Mouse (Mus musculus) E14TG2a.4 (cell line): ENCODE measurements around the gene Tmppe.

ENCODE experiments used
- H3K27me3 ChIP-seq: 2 replicates; pipeline ENCODE4 v1.6.1; 2014; ENCODE audit warnings: low read length, control low read depth; ENCODE audit not compliant: insufficient read depth
- H3K36me3 ChIP-seq: 2 replicates; pipeline ENCODE4 v1.6.1; 2014; ENCODE audit warnings: low read length, control low read depth; ENCODE audit not compliant: insufficient read depth
- H3K4me1 ChIP-seq: replicated peaks from 2 replicates; pipeline ENCODE4 v1.6.1; 2014; ENCODE audit warnings: low read depth, low read length, control low read depth
- H3K4me3 ChIP-seq: replicated peaks from 2 replicates; pipeline ENCODE4 v1.5.1; 2014; ENCODE audit warnings: mild to moderate bottlenecking, low read length
- H3K9me3 ChIP-seq: 2 replicates; pipeline ENCODE4 v1.6.1; 2014; ENCODE audit warnings: low read length, control low read depth
- CTCF ChIP-seq: conservative IDR thresholded peaks from 2 replicates; pipeline ENCODE4 v1.5.1; 2014; ENCODE audit warnings: low read length
- NANOG ChIP-seq: IDR thresholded peaks from 2 replicates; pipeline ENCODE4 v1.6.1; 2014; ENCODE audit warnings: borderline replicate concordance, low read length, mixed read lengths
- POU5F1 ChIP-seq: IDR thresholded peaks from 2 replicates; pipeline ENCODE4 v1.6.1; 2014; ENCODE audit warnings: low read length, borderline replicate concordance

Gene Tmppe

DNA sequence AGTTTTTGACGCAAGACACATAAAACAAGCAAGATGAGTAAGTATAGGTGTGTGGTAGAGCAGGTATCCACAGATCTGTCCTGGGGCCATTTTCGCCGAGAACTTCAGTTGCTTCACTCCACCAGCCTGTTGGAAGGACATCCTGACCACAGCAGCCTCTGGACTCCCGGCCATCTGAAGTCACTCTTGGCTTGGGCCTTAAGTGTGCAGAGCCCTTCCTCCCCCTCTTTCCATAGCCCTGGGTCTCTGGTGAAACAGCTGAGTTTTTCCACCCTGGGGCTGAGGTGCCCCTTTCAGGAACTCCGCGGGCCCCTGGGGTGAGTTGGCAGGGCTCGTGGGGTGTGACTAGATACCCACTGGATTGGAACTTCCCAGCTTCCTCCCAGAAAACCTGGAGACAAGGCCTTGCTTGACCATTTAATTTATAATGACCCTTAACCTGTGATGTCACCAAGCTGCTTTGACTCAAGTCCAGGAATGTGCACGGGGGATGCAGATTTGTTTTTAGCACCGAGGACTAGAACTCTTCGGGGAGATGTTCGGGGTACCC is 9.5 kb downstream of the Tmppe start:
- H3K4me1 ChIP-seq: peaks cover 10% of the 10 kb centered on the region; the same call in 1 of the 2 replicates
- TF ChIP-seq NANOG (no peak), CTCF (no peak), POU5F1 (no peak)

DNA sequence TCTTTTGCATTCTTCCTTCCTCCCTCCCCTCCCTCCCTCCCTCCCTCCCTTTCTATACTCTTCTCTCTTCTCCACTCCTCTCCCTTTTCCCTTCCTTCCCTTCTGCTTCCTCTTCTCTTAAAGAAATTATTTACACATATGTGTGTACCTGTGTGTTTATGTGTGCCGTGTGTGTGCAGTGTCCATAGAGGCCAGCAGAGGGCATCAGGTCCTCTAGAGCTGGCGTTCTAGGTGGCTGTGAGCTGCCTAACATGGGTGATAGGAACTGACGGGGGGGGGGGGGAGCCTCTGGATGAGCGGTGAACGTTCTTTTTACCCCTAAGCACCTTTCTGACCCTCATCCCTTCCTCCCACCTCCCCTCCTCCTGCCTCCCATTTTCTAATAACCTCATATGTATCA is 10.4 kb downstream of the Tmppe start:
- Histone ChIP-seq H3K9me3 (peaks cover 100% of the 10 kb centered on the region), H3K4me3 (peak overlapping the region; percentile 13; the same call in 1 of the 2 replicates), H3K27me3 (no peaks in the 10 kb centered on the region), H3K36me3 (peaks cover 98% of the 10 kb centered on the region), H3K4me1 (peaks cover 1% of the 10 kb centered on the region; the same call in 1 of the 2 replicates)
- no peak; the same call in 1 of the 2 replicates for TF ChIP-seq CTCF
- TF ChIP-seq POU5F1: no peak
- no peak for TF ChIP-seq NANOG

More for the DNA sequence above, 9.5 kb downstream of the Tmppe start:
- no peaks in the 10 kb centered on the region for H3K27me3 ChIP-seq
- no peak overlapping the region for H3K4me3 ChIP-seq
- H3K9me3 ChIP-seq: peaks cover 100% of the 10 kb centered on the region
- peaks cover 99% of the 10 kb centered on the region for H3K36me3 ChIP-seq

DNA sequence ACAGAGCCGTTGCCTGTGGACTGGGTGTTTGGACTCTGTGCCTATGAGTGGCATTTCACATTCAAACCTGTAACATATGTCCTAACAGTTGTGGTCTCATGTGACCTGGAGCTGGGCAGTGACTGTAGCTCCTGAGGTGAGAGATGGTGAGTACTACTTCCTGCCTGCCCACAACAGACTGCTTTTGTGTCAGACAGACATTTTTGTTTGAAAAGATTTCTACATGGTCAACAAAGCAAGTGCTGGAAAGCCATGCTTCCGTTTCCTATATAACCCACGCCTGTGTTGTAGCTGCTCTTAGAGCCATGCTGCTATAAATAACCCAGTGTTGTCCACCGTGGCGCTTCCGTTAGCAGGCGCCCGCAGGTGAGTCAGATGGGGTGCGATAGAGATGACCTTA is 11.5 kb downstream of the Tmppe start:
- Histone ChIP-seq H3K27me3 (no peaks in the 10 kb centered on the region), H3K4me3 (peak overlapping the region; percentile 13; the same call in 1 of the 2 replicates)
- TF ChIP-seq NANOG (no peak), POU5F1 (no peak)

DNA sequence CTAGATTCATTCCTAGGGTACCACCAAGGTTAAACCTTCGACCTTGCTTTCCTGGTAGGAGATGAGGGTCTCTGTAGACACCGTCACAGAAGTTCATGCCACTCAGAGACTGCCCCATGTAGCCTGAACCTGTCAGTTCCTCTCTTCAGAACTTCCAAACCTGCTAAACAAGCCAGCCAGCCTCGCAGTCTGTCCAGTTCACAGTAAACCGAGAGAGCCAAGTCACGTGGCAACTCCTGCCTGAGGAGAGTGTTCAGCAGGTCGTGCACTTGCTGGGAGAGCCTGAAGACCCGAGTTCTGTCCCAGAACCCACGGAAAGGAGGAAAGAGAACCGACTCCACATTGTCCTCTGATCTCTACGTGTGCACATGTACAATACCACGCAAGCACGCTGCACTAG is 13.0 kb downstream of the Tmppe start:
- no peaks in the 10 kb centered on the region for H3K4me1 ChIP-seq
- no peaks in the 10 kb centered on the region for H3K27me3 ChIP-seq
- 0 out of 2 replicates have a peak overlapping the region, but pooled peaks have one; percentile 8 for H3K4me3 ChIP-seq
- no peak for TF ChIP-seq POU5F1
- TF ChIP-seq NANOG: no peak
- no peak for TF ChIP-seq CTCF
- H3K9me3 ChIP-seq: peaks cover 100% of the 10 kb centered on the region
- peaks cover 91% of the 10 kb centered on the region for H3K36me3 ChIP-seq

More for the DNA sequence above, 11.5 kb downstream of the Tmppe start:
- peaks cover 98% of the 10 kb centered on the region for H3K36me3 ChIP-seq
- H3K4me1 ChIP-seq: no peaks in the 10 kb centered on the region
- H3K9me3 ChIP-seq: peaks cover 100% of the 10 kb centered on the region

DNA sequence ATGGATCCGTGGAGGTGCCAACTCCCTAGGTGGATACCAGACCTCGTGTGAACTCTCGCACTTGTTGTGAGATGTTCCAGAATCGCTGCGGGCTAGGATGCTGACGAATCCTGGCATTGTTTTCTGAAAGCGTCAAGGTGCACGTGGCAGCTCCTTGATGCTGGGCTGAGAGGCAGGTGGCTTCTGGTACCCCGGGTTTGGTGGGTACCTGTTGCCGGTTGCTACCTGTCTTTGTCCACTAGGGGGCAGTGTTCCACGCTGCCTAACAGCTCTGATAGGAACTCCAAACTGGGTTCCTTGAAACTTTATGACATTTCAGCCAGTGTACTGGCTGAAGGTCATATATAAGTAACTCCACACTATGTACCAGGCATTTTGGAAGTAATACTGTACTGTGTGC is 14.8 kb downstream of the Tmppe start:
- peaks cover 90% of the 10 kb centered on the region for H3K36me3 ChIP-seq
- H3K4me3 ChIP-seq: peak overlapping the region; percentile 8; the same call in 1 of the 2 replicates
- H3K4me1 ChIP-seq: no peaks in the 10 kb centered on the region
- no peaks in the 10 kb centered on the region for H3K27me3 ChIP-seq
- TF ChIP-seq CTCF: peak; percentile 35
- TF ChIP-seq NANOG: no peak
- H3K9me3 ChIP-seq: peaks cover 100% of the 10 kb centered on the region

DNA sequence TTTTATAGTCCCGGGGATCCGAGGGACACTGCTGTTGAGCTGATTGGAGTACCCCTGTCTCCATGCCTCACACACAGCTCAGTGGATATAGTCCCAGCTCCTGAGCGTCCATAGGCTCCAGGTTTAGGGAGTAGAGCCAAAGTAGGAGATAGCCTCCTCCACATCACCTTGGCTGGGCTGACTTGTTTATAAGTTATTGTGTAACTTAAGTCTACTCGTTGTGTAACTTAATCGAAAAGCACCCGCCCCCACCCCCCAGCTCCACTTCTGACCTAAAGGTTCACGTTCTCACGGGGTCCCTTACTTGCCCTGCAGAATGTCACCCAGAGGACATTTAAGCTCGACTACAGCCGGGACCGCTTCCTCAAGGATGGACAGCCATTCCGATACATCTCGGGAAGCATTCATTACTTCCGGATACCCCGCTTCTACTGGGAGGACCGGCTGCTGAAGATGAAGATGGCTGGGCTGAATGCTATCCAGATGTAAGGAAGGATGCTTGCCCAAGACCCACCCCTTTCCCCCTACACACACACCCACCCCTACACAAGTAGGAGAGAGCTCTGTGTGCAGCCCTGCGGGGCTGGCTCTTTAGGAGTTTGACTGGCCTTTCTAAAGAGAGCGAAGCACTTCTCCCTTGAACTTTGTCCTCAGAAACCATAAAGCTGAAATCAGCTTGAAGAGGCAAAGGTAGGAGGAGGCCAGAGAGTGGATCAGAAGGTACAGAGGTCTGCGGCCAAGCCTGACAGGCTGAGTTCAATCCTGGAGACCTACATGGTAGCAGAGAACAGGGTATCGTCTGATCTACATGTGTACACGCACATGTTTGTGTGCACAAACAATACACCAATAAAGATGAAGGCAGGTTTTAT is 16.0 kb downstream of the Tmppe start:
- H3K27me3 ChIP-seq: no peaks in the 10 kb centered on the region
- H3K4me3 ChIP-seq: peak overlapping the region; percentile 20; the same call in 1 of the 2 replicates
- H3K4me1 ChIP-seq: no peaks in the 10 kb centered on the region
- no peak for TF ChIP-seq CTCF
- no peak for TF ChIP-seq NANOG
- no peak for TF ChIP-seq POU5F1
- peaks cover 97% of the 10 kb centered on the region for H3K9me3 ChIP-seq
- H3K36me3 ChIP-seq: peaks cover 90% of the 10 kb centered on the region

DNA sequence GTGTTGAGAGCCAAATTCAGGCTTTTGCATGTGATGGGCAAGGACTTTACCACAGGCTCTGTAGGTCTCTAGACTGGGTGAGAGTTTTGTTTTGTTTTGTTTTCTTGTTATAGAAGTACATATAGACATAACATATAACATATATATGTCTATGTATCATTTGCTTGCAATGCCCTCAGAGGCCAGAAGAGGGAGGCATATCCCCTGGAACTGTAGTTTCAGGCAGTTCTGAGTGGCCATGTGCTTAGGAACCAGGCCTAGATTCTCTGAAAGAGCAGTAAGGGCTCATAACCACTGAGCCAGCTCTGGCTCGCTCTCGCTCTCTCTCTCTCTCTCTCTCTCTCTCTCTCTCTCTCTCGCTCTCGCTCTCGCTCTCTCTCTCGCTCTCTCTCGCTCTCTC is 17.3 kb downstream of the Tmppe start:
- TF ChIP-seq CTCF (peak; percentile 24), POU5F1 (no peak)
- Histone ChIP-seq H3K9me3 (peaks cover 84% of the 10 kb centered on the region), H3K27me3 (no peaks in the 10 kb centered on the region), H3K4me3 (no peak overlapping the region), H3K36me3 (peaks cover 86% of the 10 kb centered on the region), H3K4me1 (no peaks in the 10 kb centered on the region)

DNA sequence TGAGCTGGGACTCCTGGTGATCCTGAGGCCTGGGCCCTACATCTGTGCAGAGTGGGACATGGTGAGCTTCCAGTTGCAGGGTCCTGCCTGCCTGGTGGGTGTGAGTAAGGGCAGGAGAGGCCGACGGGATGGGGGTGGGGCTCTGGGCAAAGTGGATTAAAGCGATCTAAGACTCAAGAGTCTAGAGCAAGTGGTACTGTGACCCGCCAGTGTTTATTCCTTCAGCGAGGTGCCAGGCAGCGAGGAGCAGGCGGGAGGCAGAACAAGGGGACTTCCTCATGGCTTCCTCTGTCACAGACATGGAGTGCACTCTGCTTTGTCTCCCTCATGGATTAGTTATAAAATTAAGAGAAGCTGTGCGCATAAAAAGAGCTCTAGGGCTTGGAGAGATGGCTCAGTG is 19.5 kb downstream of the Tmppe start:
- H3K4me3 ChIP-seq: no peak overlapping the region
- TF ChIP-seq CTCF: no peak
- peaks cover 61% of the 10 kb centered on the region for H3K9me3 ChIP-seq
- H3K4me1 ChIP-seq: no peaks in the 10 kb centered on the region
- no peaks in the 10 kb centered on the region for H3K27me3 ChIP-seq
- peaks cover 77% of the 10 kb centered on the region for H3K36me3 ChIP-seq
